Mouse (Mus musculus) liver, postnatal 0 days (tissue): ENCODE data around the gene Dvl2. TPM values are rescaled to one million over a fixed set of nuclear protein-coding genes. Genes with fewer than 3 reads are reported as not detected.

ENCODE experiments used
- ATAC-seq: fragments of 200-750 bp; cut with Nextera tagmentation; 2 replicates; pipeline ENCODE4 v1.8.0; 2017; ENCODE audit warnings: mild to moderate bottlenecking, moderate library complexity
- DNase-seq: peaks from one replicate; pipeline ENCODE4 v3.0.0-alpha.2; 2016
- H3K27ac ChIP-seq: fragments of 300-500 bp; sonication (generic); 2 replicates; pipeline ENCODE4 v1.5.1; 2014; ENCODE audit warnings: antibody characterized with exemption, moderate library complexity, mild to moderate bottlenecking, low read depth
- H3K27me3 ChIP-seq: fragments of 300-500 bp; sonication (generic); 2 replicates; pipeline ENCODE4 v1.6.1; 2014; ENCODE audit warnings: low read length, control low read depth, mixed read lengths; ENCODE audit not compliant: insufficient read depth
- H3K36me3 ChIP-seq: fragments of 300-500 bp; sonication (generic); replicated peaks from 2 replicates; pipeline ENCODE4 v1.6.1; 2014; ENCODE audit warnings: mild to moderate bottlenecking, control low read depth, low read length, moderate library complexity, mixed read lengths; ENCODE audit not compliant: insufficient read depth
- H3K4me1 ChIP-seq: fragments of 300-500 bp; sonication (generic); 2 replicates; pipeline ENCODE4 v1.6.1; 2014; ENCODE audit warnings: antibody characterized with exemption, mild to moderate bottlenecking, control low read depth; ENCODE audit not compliant: insufficient read depth
- H3K4me2 ChIP-seq: fragments of 300-500 bp; sonication (generic); 2 replicates; pipeline ENCODE4 v1.6.1; 2014; ENCODE audit warnings: low read depth, mild to moderate bottlenecking, low read length, moderate library complexity, mixed read lengths
- H3K4me3 ChIP-seq: fragments of 300-500 bp; sonication (generic); 2 replicates; pipeline ENCODE4 v1.5.1; 2014; ENCODE audit warnings: low read depth, low read length
- H3K9ac ChIP-seq: fragments of 300-500 bp; sonication (generic); replicated peaks from 2 replicates; pipeline ENCODE4 v1.6.1; 2014; ENCODE audit warnings: mild to moderate bottlenecking, moderate library complexity
- H3K9me3 ChIP-seq: fragments of 300-500 bp; sonication (generic); 2 replicates; pipeline ENCODE4 v1.6.1; 2016; ENCODE audit warnings: mild to moderate bottlenecking, control low read depth, low read length, mixed read lengths
- CTCF ChIP-seq: sonication (generic); IDR thresholded peaks from 2 replicates; pipeline ENCODE4 v1.5.1; 2016; ENCODE audit warnings: antibody characterized with exemption, low read depth
- EP300 ChIP-seq: IDR thresholded peaks from 2 replicates; pipeline ENCODE4 v1.6.1; 2016; ENCODE audit warnings: antibody characterized with exemption, low read depth, mild to moderate bottlenecking
- WGBS: fragments of 180-500 bp; shearing (Covaris S2); extraction: QIAGEN DNeasy Blood & Tissue Kit; methylation state at CpG from one replicate; pipeline ENCODE4 v1.1.7; 2014; ENCODE audit not compliant: insufficient replicate concordance; 5-methylcytosine and 5-hydroxymethylcytosine counted together
- polyA plus RNA-seq: library from polyadenylated mRNA; unstranded; fragments of >200 nt; fragmentation: Nextera tagmentation; extraction: Ambion mirVana; gene quantifications from 2 replicates; pipeline ENCODE4 v1.2.1, GENCODE M21; 2015

Gene Dvl2
- polyA plus RNA-seq, 1 experiment from 2014 or later: 2.7 TPM

- ATAC-seq (no peak), DNase-seq (peak; percentile 55)
- no peak overlapping the region for H3K4me2 ChIP-seq
- WGBS: 44% methylated on average over 5 of the region's 5 CpGs
- no peaks in the 10 kb centered on the region for H3K9me3 ChIP-seq
- no peak overlapping the region for H3K4me3 ChIP-seq
- H3K9ac ChIP-seq: no peak overlapping the region
- H3K27me3 ChIP-seq: peaks cover 34% of the 10 kb centered on the region
- no peaks in the 10 kb centered on the region for H3K36me3 ChIP-seq
- TF ChIP-seq CTCF (peak; percentile 71), EP300 (no peak)
- H3K27ac ChIP-seq: no peak overlapping the region
- H3K4me1 ChIP-seq: 0 out of 2 replicates have a peak, but pooled peaks cover 3% of the 10 kb centered on the region
Observed at GRCm38 (mm10) chr11:69960616-69961015, 39.8 kb upstream of the Dvl2 start.

DNA sequence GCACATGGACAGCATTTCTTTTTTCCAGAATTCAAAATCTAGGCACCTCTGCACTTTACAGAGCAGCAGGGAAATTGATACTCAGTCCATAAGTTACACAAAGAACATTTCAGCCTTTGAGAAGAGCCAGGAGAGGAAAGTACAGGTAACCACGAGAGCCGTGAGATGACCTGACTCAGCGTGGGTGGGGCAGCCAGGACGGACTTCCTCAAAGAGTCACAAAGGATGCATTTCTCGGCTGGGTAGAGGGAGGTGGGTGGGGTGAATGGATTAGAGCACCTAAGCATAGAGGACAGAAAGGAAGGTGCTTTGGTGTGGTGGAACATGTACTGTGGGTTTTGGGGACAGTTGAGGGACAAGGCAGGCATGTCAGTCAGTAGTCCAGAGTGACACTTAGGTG, 38.6 kb upstream of the Dvl2 start:
- 14% methylated on average over 5 of the region's 5 CpGs for WGBS
- Histone ChIP-seq H3K9ac (no peak overlapping the region), H3K4me3 (no peak overlapping the region), H3K4me2 (no peak overlapping the region), H3K4me1 (peaks cover 15% of the 10 kb centered on the region), H3K27ac (no peak overlapping the region), H3K9me3 (no peaks in the 10 kb centered on the region), H3K27me3 (peaks cover 47% of the 10 kb centered on the region), H3K36me3 (no peaks in the 10 kb centered on the region)
- ATAC-seq (no peak), DNase-seq (no peak)
- TF ChIP-seq EP300: no peak

- H3K4me2 ChIP-seq: peak within 1 kb of the TSS; percentile 50
- no peak for TF ChIP-seq CTCF
- no peak for TF ChIP-seq EP300
- no peaks in the 10 kb centered on the region for H3K9me3 ChIP-seq
- DNase-seq (no peak), ATAC-seq (no peak)
- no peak within 1 kb of the TSS for H3K9ac ChIP-seq
- 15% methylated on average over 23 of the region's 24 CpGs for WGBS
- peak within 1 kb of the TSS; percentile 40 for H3K4me3 ChIP-seq
- H3K27me3 ChIP-seq: peaks cover 54% of the 10 kb centered on the region
- H3K4me1 ChIP-seq: peaks cover 16% of the 10 kb centered on the region
- no peak within 1 kb of the TSS for H3K27ac ChIP-seq
- H3K36me3 ChIP-seq: peaks cover 4% of the 10 kb centered on the region; the same call in 1 of the 2 replicates
Observed at GRCm38 (mm10) chr11:69964650-69965270, 35.6 kb upstream of the Dvl2 start, which contains the start of gene Cldn7. Cldn7 (plus strand) TSS chr11:69964779.

GRCm38 (mm10) chr11:69965271-69966005, 35.0 kb upstream of the Dvl2 start:
- TF ChIP-seq EP300 (no peak), CTCF (no peak)
- Histone ChIP-seq H3K9me3 (no peaks in the 10 kb centered on the region), H3K9ac (0 out of 2 replicates have a peak overlapping the region, but pooled peaks have one; percentile 34), H3K27ac (no peak overlapping the region), H3K4me1 (peaks cover 16% of the 10 kb centered on the region), H3K4me3 (peak overlapping the region; percentile 40), H3K4me2 (peak overlapping the region; percentile 67), H3K36me3 (peaks cover 11% of the 10 kb centered on the region), H3K27me3 (peaks cover 54% of the 10 kb centered on the region)
- WGBS: 3% methylated on average over 47 of the region's 49 CpGs
- DNase-seq: peak; percentile 18
- no peak for ATAC-seq

- Histone ChIP-seq H3K27ac (no peak overlapping the region), H3K27me3 (peaks cover 54% of the 10 kb centered on the region), H3K4me3 (peak overlapping the region; percentile 40), H3K4me1 (peaks cover 16% of the 10 kb centered on the region), H3K9ac (peak overlapping the region; percentile 34; the same call in 1 of the 2 replicates), H3K36me3 (peaks cover 14% of the 10 kb centered on the region), H3K9me3 (no peaks in the 10 kb centered on the region), H3K4me2 (peak overlapping the region; percentile 67)
- TF ChIP-seq EP300: no peak
- no peak for TF ChIP-seq CTCF
- 3% methylated on average over 57 of the region's 59 CpGs for whole genome bisulfite sequencing
- peak; percentile 52 for DNase-seq
- ATAC-seq: peak; percentile 59
Observed at GRCm38 (mm10) chr11:69966006-69966859, 34.2 kb upstream of the Dvl2 start.
